Mouse (Mus musculus): ENCODE results near the gene Myl6b.

The Myl6b gene

GRCm38 (mm10) chr10:128498590-128498989 is at the start of gene Myl6b:
TSS of gene Myl6b (minus strand) at chr10:128498685.
- peak; percentile 73 for DNase-seq (ENCODE audit: low spot score)

- DNase-seq (ENCODE audit: low spot score): peak; percentile 75
These were observed 49.0 kb upstream of the Myl6b start, which contains the start of gene Zc3h10 for GRCm38 (mm10) chr10:128547361-128548032. TSS of gene Zc3h10 (minus strand) at chr10:128547774.

- DNase-seq (ENCODE audit: low spot score): no peak
These were observed 48.3 kb upstream of the Myl6b start for GRCm38 (mm10) chr10:128546787-128547186.

GRCm38 (mm10) chr10:128546361-128546760 is 47.9 kb upstream of the Myl6b start:
- DNase-seq (ENCODE audit: low spot score): no peak

- DNase-seq (ENCODE audit: low spot score): no peak
These were observed 47.0 kb upstream of the Myl6b start for GRCm38 (mm10) chr10:128545570-128545898.

- DNase-seq (ENCODE audit: low spot score): no peak
These were observed 46.4 kb upstream of the Myl6b start for GRCm38 (mm10) chr10:128544674-128545569.

GRCm38 (mm10) chr10:128544151-128544657 is 45.7 kb upstream of the Myl6b start:
- no peak for DNase-seq (ENCODE audit: low spot score)

GRCm38 (mm10) chr10:128543100-128543499 is 44.6 kb upstream of the Myl6b start:
- DNase-seq (ENCODE audit: low spot score): no peak

- no peak for DNase-seq (ENCODE audit: low spot score)
These were observed 39.9 kb upstream of the Myl6b start for GRCm38 (mm10) chr10:128538340-128538870.

GRCm38 (mm10) chr10:128536266-128536940 is 37.9 kb upstream of the Myl6b start:
- peak; percentile 65 for DNase-seq (ENCODE audit: low spot score)

GRCm38 (mm10) chr10:128535624-128536265 is 37.3 kb upstream of the Myl6b start:
- DNase-seq (ENCODE audit: low spot score): no peak

GRCm38 (mm10) chr10:128535206-128535605 is 36.7 kb upstream of the Myl6b start:
- DNase-seq (ENCODE audit: low spot score): no peak

- DNase-seq (ENCODE audit: low spot score): no peak
These were observed 28.2 kb upstream of the Myl6b start for GRCm38 (mm10) chr10:128526366-128527356.

- DNase-seq (ENCODE audit: low spot score): peak; percentile 75
These were observed 27.3 kb upstream of the Myl6b start, which contains the start of gene Esyt1 for GRCm38 (mm10) chr10:128525671-128526308. TSS of gene Esyt1 (minus strand) at chr10:128525871.

GRCm38 (mm10) chr10:128524732-128525662 is 26.5 kb upstream of the Myl6b start:
- peak; percentile 46 for DNase-seq (ENCODE audit: low spot score)

GRCm38 (mm10) chr10:128524111-128524731 is 25.7 kb upstream of the Myl6b start:
- DNase-seq (ENCODE audit: low spot score): no peak

GRCm38 (mm10) chr10:128522351-128522750 is 23.9 kb upstream of the Myl6b start:
- DNase-seq (ENCODE audit: low spot score): no peak

- DNase-seq (ENCODE audit: low spot score): no peak
These were observed 22.1 kb upstream of the Myl6b start for GRCm38 (mm10) chr10:128520591-128520990.

Measured in ovary, postnatal 10 days (tissue).